Mouse (Mus musculus) layer of hippocampus, postnatal 25 days (tissue): ENCODE data around the gene Mbtps1. TPM values are rescaled to one million over a fixed set of nuclear protein-coding genes. Genes with fewer than 3 reads are reported as not detected.
A peak's percentile ranks its signal among the peaks of the same experiment; 100 is the strongest.

ENCODE experiments used
- DNase-seq, 2 experiments: peaks; one replicate each; pipeline ENCODE4 v3.0.0; 2022; ENCODE audit warnings: mixed read lengths in 2 of 2, low spot score in 1 of 2; ENCODE audit errors: extremely low spot score in 1 of 2
- total RNA-seq, 2 experiments: library from RNA; stranded (reverse); gene quantifications; 2 replicates each; pipeline ENCODE4 v1.2.3; 2021

The Mbtps1 gene
- total RNA-seq = 10 to 100 TPM; 69.2 to 78.8 TPM

DNA sequence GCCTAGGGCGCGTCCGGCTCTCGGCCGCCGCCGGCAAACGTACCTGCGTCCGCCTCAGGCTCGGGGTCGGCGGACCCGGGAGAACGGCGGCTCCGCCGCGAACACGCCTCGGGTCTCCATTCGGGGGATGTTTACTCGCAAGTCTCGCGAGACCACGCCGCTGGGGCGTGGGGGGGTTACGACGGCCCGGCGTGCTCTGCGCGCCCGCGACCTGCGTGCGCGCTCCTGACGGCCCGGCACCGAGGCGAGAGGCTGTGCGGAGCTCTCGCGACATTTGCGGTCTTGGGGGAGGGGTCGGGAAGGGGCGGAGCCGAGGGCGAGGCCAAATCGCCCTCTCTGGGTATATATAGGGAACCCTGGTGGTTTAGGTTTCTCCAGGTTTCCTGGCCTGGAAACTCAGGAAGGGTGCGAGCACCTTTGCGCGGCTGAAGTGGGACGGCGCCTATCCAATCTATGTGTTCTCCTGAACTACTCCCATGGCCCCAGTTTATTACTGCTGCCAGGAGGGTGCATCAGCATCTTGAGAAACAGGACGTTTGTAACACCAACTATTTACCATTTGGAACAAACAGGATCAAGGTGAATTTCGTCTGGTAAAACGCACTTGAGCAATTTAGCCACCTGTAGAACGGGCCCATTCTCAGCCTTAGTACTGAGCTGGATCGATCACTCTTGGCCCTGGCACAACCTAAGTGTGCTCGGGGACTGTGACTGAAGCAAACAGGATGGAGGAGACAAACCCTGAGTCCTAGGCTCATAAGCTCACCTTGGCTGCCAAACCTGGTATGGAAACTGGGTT lies at the start of gene Mbtps1:
Gene Mbtps1 (minus strand): TSS at position 133 of the 799 bp plus-strand sequence.
- peak; percentile 93 to 98 for DNase-seq

- DNase-seq = no peak
Measured at GRCm38 (mm10) chr8:119606224-119606623, 47.7 kb upstream of the Mbtps1 start.

DNA sequence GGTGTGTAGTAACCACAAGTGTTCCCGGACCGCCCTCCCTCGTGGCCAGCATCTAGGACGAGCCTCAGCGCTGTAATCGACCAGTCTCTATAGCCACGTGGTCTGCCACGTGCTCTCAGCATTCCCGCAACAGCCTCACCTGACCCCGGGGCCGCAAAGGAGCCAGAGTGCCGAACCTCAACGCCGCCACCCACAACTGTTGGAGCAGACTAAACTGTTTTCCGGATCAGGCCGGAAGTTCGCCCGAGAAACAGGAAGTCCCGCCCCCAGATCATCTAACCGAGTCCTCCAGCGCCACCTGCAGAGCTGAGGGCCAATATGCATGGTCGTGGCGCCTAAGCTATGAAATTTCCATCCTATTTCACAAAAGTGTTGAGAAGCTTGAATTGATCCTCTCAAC lies 46.5 kb upstream of the Mbtps1 start, which contains the start of gene Taf1c:
Gene Taf1c (minus strand): TSS at position 227 of the 400 bp plus-strand sequence.
- DNase-seq = peak; percentile 92 to 96

DNA sequence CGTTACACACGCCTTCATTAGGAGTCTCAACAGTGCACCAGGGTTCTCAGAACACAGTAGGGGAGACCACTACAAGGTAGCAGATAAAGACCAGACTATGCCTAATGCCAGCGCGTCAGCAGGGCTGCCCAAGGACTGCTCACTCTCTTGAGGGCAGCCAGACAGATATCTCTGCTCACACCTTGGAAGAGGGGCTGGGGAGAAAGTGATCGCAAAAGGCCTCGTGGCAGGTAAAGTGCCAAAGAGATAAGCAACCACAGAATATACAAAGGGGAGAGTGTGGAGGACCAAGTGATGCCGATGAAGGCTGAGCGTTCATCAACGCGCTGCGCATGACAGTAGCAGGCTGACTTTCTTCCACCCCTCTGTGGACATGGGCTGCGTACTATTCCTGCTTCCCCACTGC lies 45.9 kb upstream of the Mbtps1 start:
- no peak for DNase-seq

- no peak for DNase-seq
Measured at GRCm38 (mm10) chr8:119603771-119604170, 45.2 kb upstream of the Mbtps1 start.

GRCm38 (mm10) chr8:119591456-119591855 lies 32.9 kb upstream of the Mbtps1 start:
- DNase-seq = no peak

- DNase-seq = no peak
Measured at GRCm38 (mm10) chr8:119590348-119590747, 31.8 kb upstream of the Mbtps1 start.

DNA sequence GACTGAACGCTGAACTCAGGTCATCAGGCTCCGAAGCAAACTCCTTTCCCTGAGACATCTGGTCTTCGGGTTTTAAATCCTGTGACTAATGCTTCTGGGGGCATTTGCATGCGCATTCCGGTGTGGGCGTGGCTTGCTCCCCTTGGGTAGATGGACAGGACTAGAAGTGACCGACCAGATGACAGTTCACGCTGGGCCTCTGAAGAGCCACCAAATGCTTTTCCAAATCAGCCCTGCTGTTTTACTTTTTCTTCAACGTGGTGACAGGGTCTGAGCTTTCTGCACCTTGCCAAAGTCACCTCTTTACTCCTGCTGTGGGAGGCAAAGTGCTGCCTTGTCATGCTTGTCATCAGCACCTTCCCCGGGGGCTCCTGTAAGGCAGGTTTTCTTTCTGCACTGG lies 30.3 kb upstream of the Mbtps1 start:
- DNase-seq = no peak

DNA sequence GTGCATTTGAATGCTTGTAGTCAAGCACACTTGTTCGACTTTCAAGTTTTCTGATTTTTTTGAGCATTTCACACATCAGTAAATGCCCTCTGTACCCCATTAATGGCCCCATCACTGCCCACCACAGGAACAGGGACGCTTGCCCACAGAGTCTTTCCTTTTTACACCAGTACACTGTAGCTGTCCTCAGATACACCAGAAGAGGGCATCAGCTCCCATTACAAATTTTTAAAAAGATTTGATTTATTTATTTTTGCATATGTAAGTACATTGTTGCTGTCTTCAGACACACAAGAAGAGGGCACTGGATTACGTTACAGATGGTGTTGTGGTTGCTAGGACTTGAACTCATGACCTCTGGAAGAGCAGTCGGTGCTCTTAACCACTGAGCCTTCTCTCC lies 29.8 kb upstream of the Mbtps1 start:
- DNase-seq = no peak

DNA sequence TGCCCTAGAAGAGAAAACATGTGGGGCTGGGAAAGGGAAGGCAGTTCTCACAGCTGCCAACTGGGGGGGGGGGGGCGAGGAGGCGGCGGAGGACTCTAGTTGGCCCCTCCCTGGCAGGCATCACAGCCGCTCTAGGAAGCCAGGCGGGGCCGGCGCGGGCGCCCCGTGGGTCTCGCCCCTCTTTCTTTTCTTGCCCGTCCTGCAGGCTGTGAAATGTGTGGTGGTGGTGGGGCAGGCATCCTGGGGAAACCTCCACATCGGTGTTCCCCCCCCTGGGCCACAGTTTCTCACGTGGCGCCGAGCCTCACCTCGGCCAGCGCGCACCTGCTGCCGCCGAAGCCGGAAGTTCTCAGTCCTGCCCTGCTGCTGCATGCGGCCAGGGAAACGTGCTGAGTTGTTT lies 27.4 kb upstream of the Mbtps1 start:
- no peak for DNase-seq

- no peak for DNase-seq
Measured at GRCm38 (mm10) chr8:119580441-119581161, 22.1 kb upstream of the Mbtps1 start.

GRCm38 (mm10) chr8:119579096-119579495 lies 20.6 kb upstream of the Mbtps1 start:
- no peak for DNase-seq

DNA sequence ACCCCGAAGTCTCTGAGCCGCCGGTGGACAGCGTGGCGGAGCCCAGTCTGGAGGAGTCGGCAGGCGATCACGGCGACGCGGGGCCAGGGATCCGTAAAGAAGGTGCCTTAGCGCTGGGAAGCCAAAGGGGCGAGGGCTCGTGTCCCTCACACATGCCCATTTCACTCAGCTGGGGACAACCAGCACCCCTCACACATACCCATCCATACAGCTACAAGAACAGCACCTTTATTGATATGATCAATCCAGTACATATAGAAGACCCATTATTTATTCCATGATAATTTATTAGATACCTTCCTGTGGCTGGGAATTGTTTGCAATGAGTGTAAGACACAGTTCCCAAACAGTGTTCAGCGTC lies 16.8 kb upstream of the Mbtps1 start:
- no peak for DNase-seq

DNA sequence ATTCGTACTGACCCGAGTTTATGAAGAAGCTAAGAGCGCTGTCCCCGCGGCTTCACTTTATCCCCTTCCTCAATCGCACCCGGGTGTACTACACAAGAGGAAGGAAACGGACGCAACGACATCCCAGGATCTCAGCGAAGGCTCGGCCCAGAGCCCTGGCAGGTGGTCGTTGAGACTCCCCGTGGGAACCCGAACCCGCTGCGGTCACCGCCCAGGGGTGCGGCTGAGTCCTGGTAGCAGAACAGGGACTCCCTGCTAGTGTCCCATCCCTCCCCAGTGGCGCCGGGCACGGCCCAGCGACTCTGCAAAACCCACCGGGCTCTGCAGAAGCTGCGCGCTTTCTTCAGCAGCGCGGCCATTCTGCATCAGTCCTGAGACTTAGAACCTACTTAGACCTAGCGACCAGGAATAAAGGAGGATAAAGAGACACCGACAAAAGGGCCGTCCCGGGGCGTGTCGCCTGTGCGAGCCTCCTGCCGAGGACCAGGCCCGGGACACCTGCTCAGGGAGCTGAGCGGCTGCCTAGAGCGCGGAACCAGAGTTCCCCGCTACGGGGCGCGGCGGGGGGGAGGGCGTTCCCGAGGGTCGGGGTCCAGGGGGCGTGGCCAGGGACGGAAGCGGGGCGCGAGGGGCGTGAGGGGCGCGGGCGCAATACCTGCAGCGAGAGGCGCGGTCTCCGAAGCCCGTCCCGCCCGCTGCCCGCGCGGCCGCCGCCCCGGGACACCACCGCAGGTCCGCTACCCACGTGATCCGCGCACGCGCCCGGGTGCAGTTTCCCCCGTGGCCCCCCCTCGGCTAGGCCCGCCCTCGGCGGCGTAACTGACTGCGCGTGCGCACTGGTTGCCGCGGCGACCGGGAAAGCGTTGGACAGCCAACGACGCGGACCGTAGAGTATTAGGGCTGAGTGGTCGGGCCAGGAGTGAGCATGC lies 16.2 kb upstream of the Mbtps1 start, which contains the start of the genes Hsdl1 and Dnaaf1:
Gene Hsdl1 (minus strand): TSS at position 747 of the 929 bp plus-strand sequence.
Gene Dnaaf1 (plus strand): TSS at position 799 of the 929 bp plus-strand sequence.
- peak; percentile 96 to 97 for DNase-seq

GRCm38 (mm10) chr8:119572411-119572810 lies 13.9 kb upstream of the Mbtps1 start:
- no peak for DNase-seq

DNA sequence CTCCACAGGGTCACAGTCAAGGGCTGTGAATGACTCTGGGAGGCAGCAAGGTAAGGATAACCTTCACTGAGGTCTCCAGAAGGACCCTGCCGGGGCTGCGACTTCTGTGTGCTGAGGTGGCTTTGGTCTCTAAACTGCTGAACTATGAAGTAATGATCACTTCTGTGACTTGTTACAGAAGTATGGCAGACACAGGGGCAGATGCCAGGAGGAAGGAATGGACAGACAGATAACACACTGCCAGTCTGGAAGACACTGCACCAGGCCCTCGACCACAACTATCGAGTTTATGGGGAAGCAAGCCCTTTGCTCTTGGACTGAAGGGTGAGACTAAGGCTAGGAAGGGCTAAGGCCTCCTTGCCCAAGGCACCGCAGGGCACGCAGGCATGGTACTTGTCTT lies 12.6 kb upstream of the Mbtps1 start:
- DNase-seq = no peak

DNA sequence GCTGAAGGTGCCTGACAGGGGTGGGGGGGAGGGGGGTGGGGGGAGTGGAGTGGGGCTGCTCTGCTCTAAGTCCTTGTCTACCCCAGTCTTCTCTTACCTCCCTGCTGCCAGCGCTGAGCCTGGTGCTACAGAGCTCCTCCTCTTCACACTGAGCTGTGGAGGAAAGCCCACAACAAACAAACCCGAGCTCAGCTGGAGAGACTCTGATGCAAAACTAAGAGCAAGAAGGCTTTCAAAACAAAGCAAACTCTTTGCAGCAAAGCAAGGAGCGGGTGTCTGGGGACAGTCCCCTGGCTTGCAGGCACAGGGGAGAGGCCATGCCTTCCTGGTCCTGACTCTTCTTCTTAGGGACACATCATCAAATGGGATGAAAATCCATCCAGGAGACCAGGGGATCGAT lies 11.3 kb upstream of the Mbtps1 start:
- no peak for DNase-seq

GRCm38 (mm10) chr8:119568951-119569350 lies 10.4 kb upstream of the Mbtps1 start:
- no peak for DNase-seq

GRCm38 (mm10) chr8:119568251-119568650 lies 9.7 kb upstream of the Mbtps1 start:
- no peak for DNase-seq

- DNase-seq = no peak
Measured at GRCm38 (mm10) chr8:119566367-119566766, 7.8 kb upstream of the Mbtps1 start.
